Mouse (Mus musculus) kidney, embryonic 16.5 days (tissue): ENCODE measurements around the gene Cfap58. TPM values are rescaled to one million over a fixed set of nuclear protein-coding genes. Genes with fewer than 3 reads are reported as not detected.

ENCODE experiments used
- ATAC-seq: fragments of 200-750 bp; cut with Nextera tagmentation; 2 replicates; pipeline ENCODE4 v1.8.0; 2017; ENCODE audit warnings: moderate TSS enrichment; ENCODE audit not compliant: low FRiP score, low TSS enrichment
- H3K27ac ChIP-seq: fragments of 300-500 bp; sonication (generic); 2 replicates; pipeline ENCODE4 v1.5.1; 2014; ENCODE audit warnings: low read length
- H3K27me3 ChIP-seq: fragments of 300-500 bp; sonication (generic); 2 replicates; pipeline ENCODE4 v1.6.1; 2014; ENCODE audit warnings: low read length, control low read depth, mixed read lengths; ENCODE audit not compliant: insufficient read depth
- H3K36me3 ChIP-seq: fragments of 300-500 bp; sonication (generic); 2 replicates; pipeline ENCODE4 v1.6.1; 2014; ENCODE audit warnings: low read length, control low read depth, mixed read lengths; ENCODE audit not compliant: insufficient read depth
- H3K4me1 ChIP-seq: fragments of 300-500 bp; sonication (generic); 2 replicates; pipeline ENCODE4 v1.6.1; 2014; ENCODE audit warnings: low read length, control low read depth, mixed read lengths; ENCODE audit not compliant: insufficient read depth
- H3K4me2 ChIP-seq: fragments of 300-500 bp; sonication (generic); replicated peaks from 2 replicates; pipeline ENCODE4 v1.6.1; 2014; ENCODE audit warnings: low read depth, low read length
- H3K4me3 ChIP-seq: fragments of 300-500 bp; sonication (generic); 2 replicates; pipeline ENCODE4 v1.5.1; 2014; ENCODE audit warnings: mild to moderate bottlenecking, low read length
- H3K9ac ChIP-seq: fragments of 300-500 bp; sonication (generic); replicated peaks from 2 replicates; pipeline ENCODE4 v1.6.1; 2014; ENCODE audit warnings: low read length
- H3K9me3 ChIP-seq: fragments of 300-500 bp; sonication (generic); 2 replicates; pipeline ENCODE4 v1.6.1; 2016; ENCODE audit warnings: low read length, control low read depth
- WGBS: fragments of 180-500 bp; shearing (Covaris S2); extraction: QIAGEN DNeasy Blood & Tissue Kit; methylation state at CpG from one replicate; pipeline ENCODE4 v1.1.7; 2014; 5-methylcytosine and 5-hydroxymethylcytosine counted together
- polyA plus RNA-seq: library from polyadenylated mRNA; unstranded; fragments of >200 nt; fragmentation: Nextera tagmentation; extraction: Ambion mirVana; gene quantifications from 2 replicates; pipeline ENCODE4 v1.2.1, GENCODE M21; 2015

Gene Cfap58
- polyA plus RNA-seq, 1 experiment from 2014 or later, result 0.06 TPM

DNA sequence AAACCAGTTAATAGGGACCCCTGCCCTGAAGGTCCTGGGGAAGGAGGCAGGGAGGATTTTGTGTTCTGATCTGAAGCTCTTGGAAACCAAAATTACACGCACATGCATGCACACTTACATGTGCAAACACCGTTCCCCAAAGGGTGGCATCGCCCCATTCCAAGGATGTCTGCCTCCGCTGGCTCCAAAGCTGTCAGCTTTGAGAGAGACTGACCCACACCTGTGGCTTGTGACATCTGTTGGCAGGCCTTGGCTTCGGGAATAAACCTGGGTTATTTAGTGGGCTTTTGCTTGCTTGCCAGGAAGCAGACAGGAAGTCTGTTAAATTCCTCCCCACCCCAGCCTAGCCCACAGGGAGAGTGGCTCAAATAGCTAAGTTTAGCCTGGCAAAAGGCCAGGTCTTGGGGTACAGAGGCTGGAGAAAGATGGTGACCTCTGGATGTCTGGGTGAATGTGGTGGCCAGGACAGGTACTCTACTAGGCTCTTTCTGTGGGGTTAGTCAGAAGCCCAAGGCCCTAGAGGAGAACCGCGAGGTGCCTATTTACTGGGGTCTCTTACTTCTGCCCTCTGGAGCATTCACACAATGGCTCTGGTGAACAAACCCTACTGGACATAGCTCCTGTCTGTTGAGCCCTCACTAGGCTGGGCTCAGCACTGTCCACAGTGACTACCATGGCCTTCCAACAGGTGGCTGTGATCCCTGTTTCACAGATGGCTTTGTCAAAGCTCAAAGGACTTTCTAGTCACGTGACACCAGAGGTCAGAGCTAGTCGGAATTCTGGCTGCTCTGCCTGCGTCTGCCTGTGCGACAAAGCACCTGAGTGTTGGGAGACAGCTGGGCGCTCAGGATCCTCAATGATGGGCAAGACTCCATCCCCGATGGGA lies 34.9 kb upstream of the Cfap58 start:
- 49% methylated on average over 13 of the region's 13 CpGs for WGBS
- H3K4me2 ChIP-seq, result no peak overlapping the region
- no peaks in the 10 kb centered on the region for H3K9me3 ChIP-seq
- no peak overlapping the region for H3K4me3 ChIP-seq
- peaks cover 36% of the 10 kb centered on the region for H3K4me1 ChIP-seq
- ATAC-seq, result peak; percentile 21
- no peaks in the 10 kb centered on the region for H3K27me3 ChIP-seq
- H3K27ac ChIP-seq, result peak overlapping the region; percentile 77
- H3K9ac ChIP-seq, result no peak overlapping the region
- peaks cover 2% of the 10 kb centered on the region for H3K36me3 ChIP-seq

- Histone ChIP-seq H3K4me3 (no peak overlapping the region), H3K4me2 (no peak overlapping the region), H3K9me3 (no peaks in the 10 kb centered on the region), H3K36me3 (no peaks in the 10 kb centered on the region), H3K27me3 (no peaks in the 10 kb centered on the region), H3K27ac (peak overlapping the region; percentile 77; the same call in 1 of the 2 replicates), H3K4me1 (peaks cover 38% of the 10 kb centered on the region), H3K9ac (no peak overlapping the region)
- ATAC-seq, result peak; percentile 2; the same call in 1 of the 2 replicates
- WGBS, result 43% methylated on average over 4 of the region's 4 CpGs
These were observed 33.8 kb upstream of the Cfap58 start for GRCm38 (mm10) chr19:47903679-47904078.

DNA sequence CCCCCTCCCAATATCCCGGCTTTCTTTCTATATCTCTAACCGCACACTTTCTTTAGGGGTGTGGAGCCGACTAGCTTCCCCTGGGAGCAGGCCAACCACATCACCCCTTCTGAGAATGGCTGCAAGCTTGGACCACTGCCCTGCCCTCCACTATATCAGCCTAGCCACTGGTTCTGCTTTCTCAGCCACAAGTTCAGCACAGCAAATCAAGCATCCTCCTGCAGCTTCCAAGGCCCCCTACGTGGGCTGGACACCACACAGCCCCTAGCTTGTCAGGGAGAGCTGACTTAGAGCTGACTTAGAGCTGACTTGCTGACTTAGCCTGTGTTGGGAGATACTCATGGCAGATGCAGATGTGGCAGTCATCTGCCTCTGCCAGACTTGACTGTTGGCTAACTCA lies 32.4 kb upstream of the Cfap58 start:
- peaks cover 52% of the 10 kb centered on the region for H3K4me1 ChIP-seq
- H3K27ac ChIP-seq, result no peak overlapping the region
- no peaks in the 10 kb centered on the region for H3K27me3 ChIP-seq
- no peak for ATAC-seq
- H3K4me2 ChIP-seq, result no peak overlapping the region
- no peak overlapping the region for H3K9ac ChIP-seq
- no peak overlapping the region for H3K4me3 ChIP-seq
- H3K36me3 ChIP-seq, result no peaks in the 10 kb centered on the region
- H3K9me3 ChIP-seq, result no peaks in the 10 kb centered on the region
- 68% methylated on average over 4 of the region's 4 CpGs for WGBS

DNA sequence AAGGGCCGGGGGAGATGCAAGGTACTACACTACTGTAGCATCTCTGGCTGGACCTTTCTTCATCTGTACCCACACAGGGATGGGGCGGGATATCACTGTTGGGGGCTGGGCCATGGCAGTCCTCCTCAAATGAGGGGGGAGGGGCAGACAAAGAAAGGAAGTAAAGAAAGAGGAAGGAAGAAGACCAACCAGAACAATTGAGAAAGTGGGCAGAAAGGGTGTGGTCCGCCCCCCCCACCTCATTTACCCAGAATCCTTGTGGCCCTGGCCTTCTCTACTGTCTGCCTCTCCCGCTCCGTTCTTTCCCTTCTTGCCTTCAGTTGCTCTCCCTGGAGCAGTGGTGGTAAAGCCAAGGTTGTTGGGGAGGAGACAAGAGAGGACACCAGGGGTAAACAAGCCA lies 31.9 kb upstream of the Cfap58 start:
- WGBS, result 80% methylated on average over 5 of the region's 5 CpGs
- no peak overlapping the region for H3K9ac ChIP-seq
- H3K9me3 ChIP-seq, result no peaks in the 10 kb centered on the region
- no peak for ATAC-seq
- H3K4me2 ChIP-seq, result no peak overlapping the region
- H3K4me3 ChIP-seq, result no peak overlapping the region
- H3K4me1 ChIP-seq, result peaks cover 56% of the 10 kb centered on the region
- no peaks in the 10 kb centered on the region for H3K36me3 ChIP-seq
- H3K27me3 ChIP-seq, result no peaks in the 10 kb centered on the region
- H3K27ac ChIP-seq, result no peak overlapping the region

DNA sequence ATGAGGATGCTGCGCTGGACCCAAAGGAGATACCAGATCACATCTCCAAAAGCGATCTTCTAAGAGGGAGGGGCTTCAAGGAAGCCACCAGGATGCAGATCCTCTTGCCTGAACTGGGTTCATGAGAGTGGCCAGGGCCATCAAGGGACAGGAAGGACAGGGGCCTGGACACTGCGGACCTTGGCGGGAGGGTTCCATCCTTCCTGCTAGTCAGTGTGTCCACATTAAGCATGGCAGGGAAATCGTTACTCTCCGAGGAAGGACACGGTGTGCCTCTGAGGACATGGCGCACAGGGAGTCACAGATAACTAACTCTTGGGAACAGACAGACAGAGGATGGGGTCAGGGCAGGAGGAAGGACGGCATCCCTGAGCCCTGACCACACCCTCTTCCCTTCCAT lies 29.9 kb upstream of the Cfap58 start:
- no peaks in the 10 kb centered on the region for H3K36me3 ChIP-seq
- H3K4me3 ChIP-seq, result no peak overlapping the region
- no peaks in the 10 kb centered on the region for H3K27me3 ChIP-seq
- H3K9me3 ChIP-seq, result no peaks in the 10 kb centered on the region
- peaks cover 44% of the 10 kb centered on the region for H3K4me1 ChIP-seq
- H3K9ac ChIP-seq, result no peak overlapping the region
- WGBS, result 84% methylated on average over 9 of the region's 9 CpGs
- ATAC-seq, result 0 out of 2 replicates have a peak, but pooled peaks have one; percentile 11
- no peak overlapping the region for H3K4me2 ChIP-seq
- H3K27ac ChIP-seq, result no peak overlapping the region

DNA sequence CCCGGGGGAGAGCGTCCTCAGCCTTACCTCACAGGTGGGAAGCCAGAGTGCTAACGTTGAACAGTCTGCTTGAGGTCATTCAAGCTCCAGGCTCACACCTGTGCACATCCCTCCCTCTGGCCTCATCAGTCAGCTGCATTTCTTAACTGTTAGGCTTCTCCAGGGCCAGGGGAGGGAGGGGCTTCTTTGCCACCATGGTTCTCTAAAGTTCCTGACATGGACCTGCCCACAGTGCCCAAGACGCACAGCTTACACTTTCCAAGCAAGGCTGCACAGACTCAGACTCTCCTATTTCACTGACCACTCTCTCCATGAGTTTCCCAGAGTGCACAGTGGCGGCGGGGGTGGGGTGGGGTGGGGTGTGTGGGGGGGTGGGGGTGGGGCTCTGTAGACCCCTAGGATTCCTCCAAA lies 28.5 kb upstream of the Cfap58 start:
- Histone ChIP-seq H3K4me3 (no peak overlapping the region), H3K27ac (no peak overlapping the region), H3K4me1 (peaks cover 30% of the 10 kb centered on the region), H3K9me3 (no peaks in the 10 kb centered on the region), H3K9ac (peak overlapping the region; percentile 62; the same call in 1 of the 2 replicates), H3K27me3 (no peaks in the 10 kb centered on the region), H3K36me3 (no peaks in the 10 kb centered on the region), H3K4me2 (peak overlapping the region; percentile 56)
- peak; percentile 41 for ATAC-seq
- WGBS, result 17% methylated on average over 6 of the region's 6 CpGs

DNA sequence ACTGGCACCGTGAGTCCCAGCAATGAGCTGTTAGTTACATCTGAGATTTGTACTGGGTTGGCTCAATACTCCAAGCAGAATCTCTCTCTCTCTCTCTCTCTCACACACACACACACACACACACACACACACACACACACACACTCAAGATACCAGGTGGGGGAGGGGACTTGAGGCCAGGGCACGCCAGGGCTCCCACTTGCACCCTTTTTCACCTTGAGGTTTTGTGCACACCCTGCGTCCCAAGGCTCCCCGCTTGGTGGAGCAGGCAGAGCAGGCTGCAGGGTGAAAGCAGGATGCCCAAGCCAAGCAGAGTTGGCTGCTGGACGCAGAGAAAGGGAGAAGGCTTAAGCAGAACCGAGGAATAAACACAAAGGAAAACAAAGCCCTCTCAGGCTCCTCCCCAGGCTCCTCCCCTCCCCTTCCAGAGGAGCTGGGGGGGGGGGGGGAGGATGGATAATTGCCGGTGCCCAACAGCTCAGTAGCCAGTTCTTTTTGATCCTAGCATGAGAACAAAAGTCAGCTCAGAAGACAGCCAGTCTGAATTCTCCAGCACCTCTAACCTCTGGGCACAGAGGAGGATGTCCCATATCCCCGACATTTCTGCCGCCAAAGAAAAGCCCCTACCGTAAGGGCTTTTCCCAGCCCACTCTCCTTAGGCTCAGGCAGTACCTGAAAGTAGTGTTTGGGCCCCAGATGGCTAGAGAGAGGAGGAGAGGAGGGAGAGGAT lies 27.9 kb upstream of the Cfap58 start:
- WGBS, result 1% methylated on average over 9 of the region's 10 CpGs
- ATAC-seq, result peak; percentile 50; the same call in 1 of the 2 replicates
- peak overlapping the region; percentile 38 for H3K4me3 ChIP-seq
- H3K4me1 ChIP-seq, result peaks cover 30% of the 10 kb centered on the region
- H3K27me3 ChIP-seq, result no peaks in the 10 kb centered on the region
- no peaks in the 10 kb centered on the region for H3K36me3 ChIP-seq
- H3K27ac ChIP-seq, result peak overlapping the region; percentile 85
- peak overlapping the region; percentile 62 for H3K9ac ChIP-seq
- peak overlapping the region; percentile 56 for H3K4me2 ChIP-seq
- H3K9me3 ChIP-seq, result no peaks in the 10 kb centered on the region

DNA sequence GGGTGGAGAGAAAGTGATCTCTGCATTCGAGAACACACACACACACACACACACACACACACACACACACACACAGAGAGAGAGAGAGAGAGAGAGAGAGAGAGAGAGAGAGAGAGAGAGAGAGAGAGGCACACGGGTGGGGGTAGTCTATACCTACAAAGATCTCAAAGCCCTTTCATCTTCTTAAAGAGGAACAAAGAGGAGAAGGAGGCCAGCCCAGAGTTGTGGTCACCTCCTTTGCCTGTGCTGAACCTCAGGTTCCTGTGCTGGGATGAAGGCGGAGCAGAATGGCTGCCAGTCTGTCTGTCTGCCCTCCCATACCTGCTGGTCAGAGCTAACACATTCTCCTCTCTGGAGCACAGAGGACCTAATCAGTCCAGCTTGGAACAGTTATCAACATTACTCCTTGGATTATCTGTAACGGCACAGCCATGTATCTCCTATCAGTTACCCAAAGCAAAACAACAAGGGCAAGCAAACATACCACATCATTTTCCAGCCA lies 27.3 kb upstream of the Cfap58 start:
- no peaks in the 10 kb centered on the region for H3K36me3 ChIP-seq
- 40% methylated on average over 4 of the region's 4 CpGs for WGBS
- H3K4me3 ChIP-seq, result no peak overlapping the region
- peaks cover 29% of the 10 kb centered on the region for H3K4me1 ChIP-seq
- peak overlapping the region; percentile 85 for H3K27ac ChIP-seq
- no peaks in the 10 kb centered on the region for H3K27me3 ChIP-seq
- H3K4me2 ChIP-seq, result peak overlapping the region; percentile 56; the same call in 1 of the 2 replicates
- no peak for ATAC-seq
- H3K9me3 ChIP-seq, result no peaks in the 10 kb centered on the region
- H3K9ac ChIP-seq, result no peak overlapping the region

DNA sequence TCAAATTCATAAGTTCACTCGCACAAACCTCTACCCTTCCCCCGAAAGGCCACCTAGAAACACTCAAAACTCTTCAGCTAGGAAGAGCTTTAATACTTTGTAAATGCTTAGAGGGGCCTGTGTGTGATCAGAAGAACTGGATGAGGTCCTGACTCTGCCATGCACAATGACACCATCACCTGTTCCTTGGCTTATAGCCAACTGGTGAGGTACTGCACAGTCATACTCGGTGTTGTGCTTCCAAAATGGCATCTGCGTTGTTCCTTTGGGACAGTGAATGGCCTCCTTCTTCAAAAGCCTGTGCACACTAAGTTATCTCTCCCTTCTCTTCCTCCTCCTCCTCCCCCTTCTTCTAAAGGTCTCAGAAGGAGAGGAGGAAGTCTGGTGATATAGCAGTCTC lies 26.7 kb upstream of the Cfap58 start:
- WGBS, result 90% methylated on average over 4 of the region's 4 CpGs
- Histone ChIP-seq H3K36me3 (no peaks in the 10 kb centered on the region), H3K4me3 (no peak overlapping the region), H3K9ac (no peak overlapping the region), H3K4me1 (peaks cover 23% of the 10 kb centered on the region), H3K27ac (no peak overlapping the region), H3K27me3 (no peaks in the 10 kb centered on the region), H3K4me2 (no peak overlapping the region), H3K9me3 (no peaks in the 10 kb centered on the region)
- no peak for ATAC-seq
